Mouse (Mus musculus) right cerebral cortex, adult 18-20 months (tissue): ENCODE measurements around the gene Gm26558.
A peak's percentile ranks its signal among the peaks of the same experiment; 100 is the strongest.

Source experiments
- DNase-seq: peaks from one replicate; pipeline ENCODE4 v3.0.0; 2022; ENCODE audit warnings: mixed read lengths

Gene Gm26558

DNA sequence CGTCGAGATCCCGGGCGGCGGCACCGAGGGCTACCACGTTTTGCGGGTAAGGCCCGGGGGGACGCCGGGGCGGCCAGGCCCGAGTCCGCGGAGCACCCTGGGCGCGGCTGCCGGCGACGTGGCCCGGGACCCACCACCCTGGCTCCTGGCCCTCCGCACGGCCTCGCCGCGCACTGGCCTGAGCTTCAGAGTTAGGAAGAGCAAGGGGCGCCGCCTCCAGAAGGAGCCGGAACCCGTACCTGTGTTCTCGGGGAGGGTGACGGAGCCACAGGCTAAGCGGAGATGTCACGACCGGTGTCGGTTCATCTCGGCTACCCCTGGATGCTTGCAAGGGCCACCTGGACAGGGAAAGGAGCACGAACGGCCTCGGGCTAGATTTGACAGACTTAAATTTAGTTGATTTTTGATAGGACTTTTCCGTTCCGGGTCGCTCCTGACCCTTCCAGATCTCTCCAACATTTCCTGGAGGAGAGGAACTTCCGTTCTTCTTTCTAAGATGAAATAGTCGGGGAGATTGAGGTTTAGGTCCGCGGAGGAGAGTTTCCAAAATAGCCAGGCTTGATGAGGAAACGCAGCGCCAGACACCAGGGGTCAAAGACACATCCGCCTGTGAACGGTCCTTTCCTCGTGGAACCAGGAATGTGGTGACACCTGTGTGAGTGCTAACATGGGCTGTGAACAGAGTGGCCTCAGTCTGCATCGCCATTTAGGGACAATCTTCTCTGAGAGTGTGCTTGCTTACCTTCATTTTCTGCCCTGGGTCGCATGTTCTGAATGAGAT, at the start of gene Gm26558:
Gene Gm26558, minus strand, starts transcription at position 394 of the 781 bp plus-strand sequence.
- DNase-seq, result no peak

DNA sequence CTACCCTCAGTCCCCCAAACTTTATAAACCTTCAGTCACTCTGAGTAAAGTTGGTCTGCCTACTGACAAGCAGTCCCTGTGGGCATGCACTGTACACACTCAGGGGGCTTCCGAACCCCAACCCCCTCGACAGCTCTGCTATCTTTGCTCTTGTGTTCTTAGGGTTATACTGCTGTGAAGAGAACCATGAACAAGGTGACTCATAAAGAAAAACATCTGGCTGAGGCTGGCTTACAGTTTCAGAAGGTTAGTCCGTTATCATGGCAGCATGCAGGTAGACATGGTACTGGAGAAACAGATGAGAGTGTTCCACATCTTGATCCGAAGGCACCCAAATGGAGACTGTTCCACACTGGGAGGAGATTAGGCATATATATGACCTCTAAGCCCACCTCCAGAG, 49.0 kb upstream of the Gm26558 start:
- DNase-seq, result no peak

DNA sequence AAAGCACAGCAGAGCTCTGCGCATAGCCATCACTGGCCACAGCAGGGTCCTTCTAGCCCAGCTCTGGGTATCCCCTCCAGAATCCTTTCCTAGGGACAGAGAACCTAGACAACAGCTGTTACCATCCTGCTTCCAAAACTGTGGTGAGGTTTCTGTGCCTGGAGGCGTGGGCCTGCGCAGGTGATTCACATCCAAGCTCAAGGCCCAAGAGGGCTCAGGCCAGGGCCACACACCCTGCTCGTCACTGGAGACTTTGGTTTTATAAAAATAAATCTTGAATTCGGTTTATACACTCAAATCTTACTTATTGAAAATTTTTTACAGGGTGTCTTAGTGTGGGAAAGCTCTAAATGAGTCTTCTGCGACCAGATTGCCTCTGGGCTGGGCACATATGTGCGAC, 48.3 kb upstream of the Gm26558 start:
- DNase-seq, result no peak

- peak; percentile 31 for DNase-seq
Measured at GRCm38 (mm10) chr2:70708986-70709730, 47.2 kb upstream of the Gm26558 start.

DNA sequence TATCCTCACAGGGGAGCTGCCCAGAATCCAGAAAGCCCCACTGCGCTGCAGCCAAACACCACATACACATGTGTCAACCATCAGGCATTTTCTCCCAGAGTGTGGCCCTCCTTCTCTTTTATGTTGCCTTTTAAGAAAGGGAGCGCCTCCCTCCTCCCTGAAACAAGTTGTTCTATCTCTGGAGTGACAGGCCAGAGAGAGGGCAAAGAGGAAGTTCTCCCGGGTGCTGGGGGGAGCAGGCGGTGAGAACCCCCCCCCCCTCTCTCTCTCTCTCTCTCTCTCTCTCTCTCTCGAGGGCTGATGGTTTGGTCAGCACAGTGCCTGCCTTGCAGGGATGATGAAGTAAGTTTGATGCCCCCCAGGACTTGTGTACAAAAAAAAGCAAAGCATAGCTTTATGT, 40.5 kb upstream of the Gm26558 start:
- no peak for DNase-seq

- no peak for DNase-seq
Measured at GRCm38 (mm10) chr2:70701571-70701970, 39.7 kb upstream of the Gm26558 start.

- no peak for DNase-seq
Measured at GRCm38 (mm10) chr2:70700851-70701250, 38.9 kb upstream of the Gm26558 start.

DNA sequence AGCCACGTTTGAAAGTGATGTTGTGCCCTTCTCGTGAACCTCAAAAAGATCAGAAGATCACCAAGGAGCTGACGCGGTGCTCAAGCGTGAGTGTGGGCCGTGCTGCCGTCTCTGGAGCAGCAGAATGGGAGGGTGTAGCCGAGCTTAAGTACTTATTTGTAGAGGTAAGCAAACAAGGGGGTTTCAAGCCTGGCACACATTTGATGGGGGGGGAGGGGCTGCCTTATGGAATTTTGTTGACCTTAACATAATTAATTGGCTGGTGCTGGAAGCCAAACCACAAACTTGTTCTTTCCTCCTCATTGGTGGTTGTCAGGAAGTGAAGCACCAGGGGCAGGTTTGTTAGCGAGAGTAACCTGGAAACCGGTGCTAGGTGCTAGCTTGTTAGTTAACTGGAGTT, 33.8 kb upstream of the Gm26558 start:
- no peak for DNase-seq

GRCm38 (mm10) chr2:70690195-70690594, 28.3 kb upstream of the Gm26558 start:
- DNase-seq, result peak; percentile 33

DNA sequence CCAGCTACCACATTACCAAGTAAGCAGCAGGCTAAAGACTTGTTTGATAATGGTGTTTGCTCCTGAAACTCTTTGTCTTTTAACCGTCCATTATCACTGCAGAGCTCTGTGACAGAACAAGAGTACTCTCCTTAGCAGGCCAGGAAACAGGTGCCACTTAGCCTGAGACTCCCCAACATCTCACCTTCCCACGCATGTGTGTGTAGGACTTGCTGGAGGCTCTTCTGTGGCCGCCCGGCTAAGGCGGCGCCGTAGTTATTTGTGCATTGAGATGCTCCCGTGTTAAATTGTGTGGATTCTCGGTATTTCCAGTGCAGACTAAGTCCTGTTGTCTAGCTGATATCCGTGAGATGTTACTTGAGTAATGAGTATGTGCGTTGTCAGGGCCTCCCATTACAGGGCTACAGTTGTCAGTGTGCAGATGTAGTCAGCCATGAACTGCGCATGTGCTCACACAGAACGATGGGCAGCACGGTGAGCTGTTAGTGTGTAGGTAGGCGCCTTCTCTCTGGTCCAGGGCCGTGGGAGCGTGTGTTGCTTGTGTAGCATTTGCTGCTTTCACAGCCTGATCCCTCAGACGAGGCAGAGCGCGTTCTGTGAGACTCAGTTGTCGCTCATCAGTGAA, 26.7 kb upstream of the Gm26558 start:
- DNase-seq, result peak; percentile 59

GRCm38 (mm10) chr2:70682324-70682723, 20.4 kb upstream of the Gm26558 start:
- DNase-seq, result no peak

- no peak for DNase-seq
Measured at GRCm38 (mm10) chr2:70673445-70674126, 11.7 kb upstream of the Gm26558 start.

DNA sequence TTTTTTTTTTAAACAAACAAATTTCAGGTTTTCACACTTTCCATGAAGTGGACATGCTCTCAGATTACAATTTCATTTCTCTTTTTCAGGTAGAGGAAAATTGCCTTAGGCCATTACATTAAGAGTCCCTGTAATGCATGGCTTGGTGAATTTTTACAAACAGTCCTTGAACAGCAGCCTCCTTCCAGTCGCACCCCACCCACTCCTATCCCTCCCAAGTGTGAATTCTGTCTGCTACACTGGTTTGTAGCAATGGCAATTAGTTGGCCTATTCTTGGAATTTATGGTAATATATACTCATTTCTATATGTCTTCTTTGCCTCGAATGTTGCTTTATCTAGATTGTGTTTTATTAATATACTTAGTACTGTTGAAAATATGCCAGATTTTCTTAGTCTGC, 10.6 kb upstream of the Gm26558 start:
- peak; percentile 56 for DNase-seq

- DNase-seq, result no peak
Measured at GRCm38 (mm10) chr2:70669896-70670295, 8.0 kb upstream of the Gm26558 start.

GRCm38 (mm10) chr2:70669241-70669640, 7.3 kb upstream of the Gm26558 start:
- DNase-seq, result no peak

DNA sequence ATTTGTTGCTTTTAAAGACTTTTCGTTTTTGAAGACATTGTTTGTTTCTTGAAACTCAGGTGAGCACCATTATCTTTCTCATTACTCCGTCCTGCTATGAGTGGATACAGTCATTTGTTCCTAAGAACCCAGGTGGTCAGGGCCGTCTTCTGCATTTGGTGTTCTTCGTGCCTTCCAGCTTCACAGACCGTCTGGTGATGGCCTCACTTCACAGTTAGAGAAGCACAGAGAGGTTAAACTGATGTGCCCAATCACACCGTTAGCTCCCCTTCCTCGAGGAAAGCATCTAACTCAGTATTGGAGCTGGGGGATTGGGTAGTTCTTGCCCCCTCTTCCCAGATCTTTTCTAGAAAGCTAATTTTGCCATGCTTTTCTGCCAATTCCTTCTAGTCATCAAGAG, 5.1 kb upstream of the Gm26558 start:
- DNase-seq, result no peak

GRCm38 (mm10) chr2:70663764-70664163, 1.9 kb upstream of the Gm26558 start:
- no peak for DNase-seq

DNA sequence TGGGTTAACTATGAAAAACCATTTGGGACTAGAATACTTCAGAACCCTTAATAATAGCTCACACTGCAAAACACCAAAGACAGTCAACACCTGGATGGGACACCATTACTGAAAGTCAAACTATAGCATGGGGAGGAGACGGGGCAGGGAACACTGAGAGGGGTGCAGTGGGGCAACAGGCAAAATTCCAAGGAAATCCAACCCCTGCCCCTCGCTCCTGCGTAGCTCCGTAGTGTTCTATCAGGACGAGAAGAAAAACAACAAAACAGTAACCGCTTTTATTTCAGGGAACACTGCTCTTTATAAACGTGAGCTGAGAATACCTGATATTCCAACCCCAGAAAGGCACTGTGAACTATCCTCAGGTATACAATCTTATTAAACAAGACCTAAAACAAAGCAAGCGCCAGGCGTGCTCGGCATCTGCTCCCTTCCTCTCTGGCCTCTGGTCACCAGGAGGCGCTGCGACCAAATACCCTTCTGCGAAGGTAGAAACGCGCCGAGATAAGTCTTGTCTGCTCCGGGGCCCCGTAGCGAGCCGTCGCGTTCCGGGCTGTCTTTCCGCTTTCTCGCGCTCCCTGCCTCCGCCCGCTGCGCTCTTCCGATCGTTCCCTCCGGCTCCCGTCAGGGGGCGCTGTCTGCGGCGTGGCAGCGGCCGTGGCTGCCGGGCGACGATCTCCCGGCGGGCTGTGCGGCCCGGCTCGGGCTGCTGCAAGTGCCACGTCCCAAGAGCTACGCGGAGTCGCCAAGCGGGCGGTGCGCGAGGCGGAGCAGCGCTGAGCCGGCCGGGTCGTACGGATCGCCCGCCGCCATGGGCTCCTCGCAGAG, 807 bp downstream of the Gm26558 start, which contains the start of gene Gorasp2:
Gene Gorasp2, plus strand, starts transcription at position 690 of the 828 bp plus-strand sequence.
- DNase-seq, result peak; percentile 97

DNA sequence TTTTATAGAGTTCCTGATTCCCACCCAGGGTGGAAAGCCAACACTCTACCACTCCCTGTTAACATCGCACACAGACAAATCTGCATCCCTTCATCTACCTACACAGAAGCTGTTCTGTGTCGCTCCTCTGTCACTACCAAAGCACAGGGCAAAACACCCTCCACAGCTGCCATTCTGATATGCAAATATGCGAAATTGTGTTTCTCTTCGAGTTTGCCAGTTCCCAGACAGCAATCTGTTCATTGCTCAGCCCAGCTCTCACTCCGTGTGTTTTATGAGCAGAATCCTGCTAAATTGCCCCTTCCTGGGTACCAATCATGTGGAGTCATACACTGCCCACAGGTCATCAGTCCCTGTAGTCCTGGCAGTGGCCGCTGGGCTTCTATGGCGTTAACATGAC, 4.8 kb downstream of the Gm26558 start:
- DNase-seq, result no peak

- DNase-seq, result no peak
Measured at GRCm38 (mm10) chr2:70651820-70652219, 10.1 kb downstream of the Gm26558 start.

DNA sequence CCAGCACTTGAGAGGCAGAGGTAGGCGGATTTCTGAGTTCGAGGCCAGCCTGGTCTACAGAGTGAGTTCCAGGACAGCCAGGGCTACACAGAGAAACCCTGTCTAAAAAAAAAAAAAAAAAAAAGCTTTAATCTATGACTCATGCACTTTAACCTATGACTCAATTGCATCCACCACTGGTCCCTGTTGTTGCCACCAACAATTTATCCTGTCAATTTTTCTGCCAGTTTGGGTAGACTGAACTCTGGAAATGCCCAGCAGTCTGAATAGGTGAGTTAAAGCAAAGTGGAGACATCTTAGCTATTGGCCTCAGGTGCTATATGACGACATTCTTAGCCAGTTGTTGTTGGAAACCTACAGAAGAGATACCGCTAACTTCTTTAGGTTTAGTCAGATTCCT, 12.4 kb downstream of the Gm26558 start:
- DNase-seq, result no peak

DNA sequence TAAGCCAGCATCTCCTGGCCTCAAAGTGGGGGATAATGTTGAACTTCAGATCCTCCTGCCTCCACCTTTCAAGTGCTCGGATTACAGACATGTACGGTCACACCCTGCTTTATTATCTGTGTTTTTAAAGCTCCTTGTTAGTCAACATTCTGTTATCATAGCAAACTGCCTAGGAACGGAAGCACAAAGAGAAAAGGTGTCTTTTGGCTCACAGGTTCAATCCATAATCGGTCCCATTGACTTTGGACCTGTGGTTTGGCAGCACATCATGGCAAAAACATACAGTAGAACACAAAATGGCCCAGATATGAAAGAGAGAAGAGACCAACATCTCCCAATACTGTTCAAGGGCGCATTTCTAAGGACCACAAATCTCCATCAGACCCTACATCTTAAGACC, 13.6 kb downstream of the Gm26558 start:
- DNase-seq, result no peak
